In the genomic region with DNA sequence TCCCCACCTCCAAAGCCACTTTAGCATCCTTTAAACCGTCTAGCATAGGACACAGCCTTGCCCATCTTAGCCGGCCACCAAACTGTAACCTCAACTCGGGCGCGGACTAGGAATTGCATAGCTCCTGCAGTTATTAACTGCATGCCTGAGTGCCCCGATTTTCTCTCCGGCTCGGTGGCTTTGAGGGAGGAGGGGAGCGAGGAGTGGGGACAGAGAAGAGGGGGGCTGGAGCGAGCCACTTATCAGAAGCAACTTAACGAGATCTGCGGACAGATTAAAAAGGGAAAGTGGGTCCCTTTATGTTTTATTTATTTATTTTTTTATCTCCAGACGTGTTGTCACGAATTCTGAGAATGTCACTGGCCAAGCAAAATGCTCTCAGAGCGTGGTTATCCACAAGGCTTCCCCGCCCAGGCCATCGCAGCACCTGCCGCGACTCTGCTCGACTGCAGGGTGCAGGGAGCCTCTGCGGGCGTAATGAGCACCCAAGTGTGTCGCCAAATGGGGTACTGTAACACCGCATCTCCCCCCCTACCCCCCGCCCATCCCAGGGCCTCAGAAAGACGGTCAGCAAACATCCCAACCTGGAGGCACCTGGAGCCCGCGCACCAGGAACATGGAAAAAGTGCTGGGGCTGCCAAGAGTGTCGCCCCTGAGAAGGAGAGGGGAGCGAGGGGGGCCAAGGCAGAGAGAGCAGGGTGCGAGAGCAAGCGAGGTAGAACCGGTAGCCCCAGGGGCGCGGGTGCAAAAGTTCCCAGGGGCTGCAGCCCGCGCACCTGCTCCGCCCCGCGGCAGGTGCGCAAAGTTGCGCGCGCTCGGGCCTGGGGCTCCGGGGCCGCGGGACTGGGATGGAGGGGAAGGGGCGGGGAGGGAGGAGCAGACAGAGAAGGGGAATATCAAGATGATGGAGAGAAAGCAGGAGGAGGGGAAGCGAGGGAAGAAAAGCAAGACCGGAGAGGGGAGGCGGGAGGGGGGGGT, we compare ENCODE assay signal across 8 mouse cellular contexts. TPM values are rescaled to one million over a fixed set of nuclear protein-coding genes. Genes with fewer than 3 reads are reported as not detected.
DNase-seq lines count a peak whose midpoint lies in the region; ATAC-seq and TF ChIP-seq lines count a peak whose summit lies in the region.

No protein-coding gene starts in this region.

- in situ Hi-C loops in ES-E14 (cut with MboI; ENCODE audit: low sequenced_read_pairs in 2 of 2, unreplicated experiment in 2 of 2): no loop called here

- no peaks in the 10 kb centered on the region for H3K36me3 ChIP-seq in heart, embryonic 12.5 days
- H3K36me3 ChIP-seq in ES-E14 (ENCODE audit: control insufficient read depth, insufficient read depth, low read length, poor library complexity, severe bottlenecking): no peaks in the 10 kb centered on the region
- H3K36me3 ChIP-seq in embryonic facial prominence, embryonic 12.5 days: no peaks in the 10 kb centered on the region
- no peaks in the 10 kb centered on the region for H3K36me3 ChIP-seq in limb, embryonic 11.5 days (ENCODE audit: control insufficient read depth, insufficient read depth, low read length)

- 2% methylated on average over 51 of the region's 52 CpGs for WGBS in heart, embryonic 12.5 days
- under 1% methylated on average over 52 of the region's 52 CpGs for WGBS in embryonic facial prominence, embryonic 12.5 days
- 1% methylated on average over 52 of the region's 52 CpGs for WGBS in limb, embryonic 11.5 days

- peak overlapping the region; percentile 66 for H3K4me3 ChIP-seq in heart, embryonic 12.5 days
- H3K4me3 ChIP-seq in ES-E14 (ENCODE audit: insufficient read depth in 1 of 2, low read depth in 1 of 2, low read length in 2 of 2, poor library complexity in 1 of 2, severe bottlenecking in 1 of 2): peak overlapping the region; percentile 80 to 84
- H3K4me3 ChIP-seq in embryonic facial prominence, embryonic 12.5 days: peak overlapping the region; percentile 76
- H3K4me3 ChIP-seq in limb, embryonic 11.5 days (ENCODE audit: low read depth, low read length): peak overlapping the region; percentile 66

- no peak for ATAC-seq in heart, embryonic 12.5 days (ENCODE audit: insufficient number of reproducible peaks, low FRiP score)
- ATAC-seq in embryonic facial prominence, embryonic 12.5 days (ENCODE audit: insufficient number of reproducible peaks, insufficient read depth, low FRiP score, low TSS enrichment): no peak
- no peak for ATAC-seq in limb, embryonic 11.5 days (ENCODE audit: insufficient number of reproducible peaks, low FRiP score, low TSS enrichment, low read depth)

- H3K27me3 ChIP-seq in heart, embryonic 12.5 days (replicated peaks): peaks cover 50% of the 10 kb centered on the region
- H3K27me3 ChIP-seq in embryonic facial prominence, embryonic 12.5 days: peaks cover 53% of the 10 kb centered on the region
- peaks cover 36% of the 10 kb centered on the region for H3K27me3 ChIP-seq in limb, embryonic 11.5 days (ENCODE audit: control insufficient read depth, insufficient read depth, low read length)

- peak overlapping the region; percentile 90 for H3K4me2 ChIP-seq in heart, embryonic 12.5 days
- peak overlapping the region; percentile 72 for H3K4me2 ChIP-seq in embryonic facial prominence, embryonic 12.5 days (replicated peaks)
- peak overlapping the region; percentile 53 for H3K4me2 ChIP-seq in limb, embryonic 11.5 days (ENCODE audit: low read depth, severe bottlenecking)

- H3K27ac ChIP-seq in heart, embryonic 12.5 days (ENCODE audit: poor library complexity, severe bottlenecking): no peak overlapping the region
- H3K27ac ChIP-seq in ES-E14 (ENCODE audit: insufficient read depth, low read depth, low read length, poor library complexity, severe bottlenecking): no peak overlapping the region
- H3K27ac ChIP-seq in embryonic facial prominence, embryonic 12.5 days: no peak overlapping the region
- no peak overlapping the region for H3K27ac ChIP-seq in limb, embryonic 11.5 days (replicated peaks; ENCODE audit: low read depth, low read length)

- DNase-seq in heart, adult 18-20 months: no peak
- DNase-seq in ES-E14 (ENCODE audit: low read depth, low spot score) (no peak), MN1 (ENCODE audit: low spot score) (no peak)
- peak; percentile 45 for DNase-seq in limb, embryonic 11.5 days (ENCODE audit: low spot score)
- DNase-seq in retina, embryonic 14.5 days (ENCODE audit: low spot score): peak; percentile 75
- DNase-seq in frontal cortex, postnatal 14 days (ENCODE audit: low spot score in 2 of 2): no peak

- H3K9ac ChIP-seq in heart, embryonic 12.5 days: peak overlapping the region; percentile 76
- H3K9ac ChIP-seq in ES-E14 (ENCODE audit: insufficient read depth, low read depth, low read length, poor library complexity, severe bottlenecking): peak overlapping the region; percentile 78
- H3K9ac ChIP-seq in embryonic facial prominence, embryonic 12.5 days: peak overlapping the region; percentile 76
- no peak overlapping the region for H3K9ac ChIP-seq in limb, embryonic 11.5 days (ENCODE audit: low read length)

- H3K4me1 ChIP-seq in heart, embryonic 12.5 days (replicated peaks): peaks cover 32% of the 10 kb centered on the region
- H3K4me1 ChIP-seq in ES-E14 (ENCODE audit: control insufficient read depth in 2 of 2, insufficient read depth in 2 of 2, low read length in 2 of 2, poor library complexity in 1 of 2): peaks cover 2 to 13% of the 10 kb centered on the region in 2 experiments; a peak in 3 of 4 replicates
- H3K4me1 ChIP-seq in embryonic facial prominence, embryonic 12.5 days: peaks cover 41% of the 10 kb centered on the region
- H3K4me1 ChIP-seq in limb, embryonic 11.5 days (ENCODE audit: control insufficient read depth, insufficient read depth, low read length): peaks cover 17% of the 10 kb centered on the region

- H3K9me3 ChIP-seq in heart, embryonic 12.5 days (replicated peaks): no peaks in the 10 kb centered on the region
- no peaks in the 10 kb centered on the region for H3K9me3 ChIP-seq in ES-E14 (ENCODE audit: control insufficient read depth, insufficient read depth, low read depth, low read length)
- H3K9me3 ChIP-seq in embryonic facial prominence, embryonic 12.5 days: no peaks in the 10 kb centered on the region
- no peaks in the 10 kb centered on the region for H3K9me3 ChIP-seq in limb, embryonic 11.5 days (ENCODE audit: control insufficient read depth, low read length)

TF ChIP-seq in ES-E14, 5 proteins besides CTCF, POLR2A, EP300 and RAD21:
- TF ChIP-seq HCFC1 (IDR thresholded peaks at IDR 0.05; ENCODE audit: borderline replicate concordance, insufficient read depth, low read length): no peak
- no peak for TF ChIP-seq ZNF384 (IDR thresholded peaks at IDR 0.05; ENCODE audit: low read depth, low read length)
- no peak for TF ChIP-seq MAFK (IDR thresholded peaks at IDR 0.05; ENCODE audit: insufficient read depth, low read depth, low read length)
- no peak for TF ChIP-seq CHD2 (IDR thresholded peaks at IDR 0.05; ENCODE audit: low read depth, low read length)
- TF ChIP-seq ZC3H11A (IDR thresholded peaks at IDR 0.05; ENCODE audit: borderline replicate concordance, low read depth, low read length): no peak

RNA-seq across cellular contexts. Expression of gene Cux2, which starts 0.9 kb away (rescaled TPM):
- 7.6 and 10.1 TPM in 2 replicates for polyA plus RNA-seq in heart, embryonic 12.5 days (2016; fragmentation: Nextera tagmentation; extraction: Ambion mirVana)
- 10 to 100 TPM; 19.3 to 19.4 TPM for total RNA-seq in heart, adult 18-20 months (2021)
- 1.8 and 2.9 TPM in 2 replicates for total RNA-seq in ES-E14 (2012; rRNA removed)
- 5.9 and 7.1 TPM in 2 replicates for polyA plus RNA-seq in embryonic facial prominence, embryonic 12.5 days (2016; fragmentation: Nextera tagmentation; extraction: Ambion mirVana)
- polyA plus RNA-seq in limb, embryonic 11.5 days (2014; fragmentation: Nextera tagmentation; extraction: Ambion mirVana): 3.0 and 3.7 TPM in 2 replicates

RNA-seq across cellular contexts. Expression of gene Myl2, which starts 51.8 kb away (rescaled TPM):
- polyA plus RNA-seq in heart, embryonic 12.5 days (2016; fragmentation: Nextera tagmentation; extraction: Ambion mirVana): 7,161 and 7,647 TPM in 2 replicates
- total RNA-seq in heart, adult 18-20 months (2021): over 10,000 TPM; 22,032 to 23,824 TPM
- total RNA-seq in ES-E14 (2012; rRNA removed): 0.89 TPM in 1 of 2 replicates, not detected in the other
- polyA plus RNA-seq in embryonic facial prominence, embryonic 12.5 days (2016; fragmentation: Nextera tagmentation; extraction: Ambion mirVana): 0.52 and 2.4 TPM in 2 replicates
- 3.4 TPM in 1 of 2 replicates, not detected in the other for polyA plus RNA-seq in limb, embryonic 11.5 days (2014; fragmentation: Nextera tagmentation; extraction: Ambion mirVana)

Comparison
In these comparisons a context has a peak if more than half of its experiments do, and no peak if none do; other contexts are left out.
1. DNase-seq: peak in limb, embryonic 11.5 days (single experiment) and retina, embryonic 14.5 days (single experiment); none in heart, adult 18-20 months (0 of 2), ES-E14 (single experiment), frontal cortex, postnatal 14 days (0 of 2) and MN1 (single experiment).
2. RNA of gene Myl2, which starts 51.8 kb away (polyA plus RNA-seq): 7,161 to 7,647 TPM in heart, embryonic 12.5 days; 3.4 TPM in limb, embryonic 11.5 days and 0.52 to 2.4 TPM in embryonic facial prominence, embryonic 12.5 days; every median in the first group is over 1,000 times any median in the second.
3. Peak in every context shown above with its lines, with median percentiles within 50 percentile points of each other: H3K4me2 ChIP-seq and H3K4me3 ChIP-seq.